Mouse (Mus musculus) liver, embryonic 14.5 days (tissue): ENCODE results near the gene Kank1. TPM values are rescaled to one million over a fixed set of nuclear protein-coding genes. Genes with fewer than 3 reads are reported as not detected.

Experiments
- ATAC-seq: fragments of 200-750 bp; cut with Nextera tagmentation; 2 replicates; pipeline ENCODE4 v1.8.0; 2017; ENCODE audit warnings: moderate number of reproducible peaks, mild to moderate bottlenecking, moderate library complexity; ENCODE audit not compliant: insufficient read depth
- DNase-seq, 3 experiments: peaks; one replicate each; pipeline ENCODE4 v3.0.0-alpha.2; 2012 to 2013; ENCODE audit warnings: low read depth in 3 of 3, low spot score in 3 of 3
- H3K27ac ChIP-seq: fragments of 300-500 bp; sonication (generic); 2 replicates; pipeline ENCODE4 v1.5.1; 2014; ENCODE audit warnings: moderate library complexity, mild to moderate bottlenecking, control low read depth, inconsistent platforms
- H3K27me3 ChIP-seq: fragments of 300-500 bp; sonication (generic); 2 replicates; pipeline ENCODE4 v1.6.1; 2014; ENCODE audit warnings: mild to moderate bottlenecking, low read length, moderate library complexity; ENCODE audit not compliant: control insufficient read depth, insufficient read depth
- H3K36me3 ChIP-seq: fragments of 300-500 bp; sonication (generic); replicated peaks from 2 replicates; pipeline ENCODE4 v1.6.1; 2014; ENCODE audit warnings: low read depth; ENCODE audit not compliant: control insufficient read depth, insufficient read depth
- H3K4me1 ChIP-seq, 2 experiments: fragments of 200-500 bp in 1 of 2; fragments of 300-500 bp in 1 of 2; sonication (generic) in 1 of 2; replicated peaks; 2 replicates each; pipeline ENCODE4 v1.6.1; 2012 to 2014; ENCODE audit warnings: antibody characterized with exemption in 1 of 2, inconsistent platforms in 1 of 2, low read length in 1 of 2; ENCODE audit not compliant: control insufficient read depth in 2 of 2, insufficient read depth in 2 of 2
- H3K4me2 ChIP-seq: fragments of 300-500 bp; sonication (generic); 2 replicates; pipeline ENCODE4 v1.6.1; 2014; ENCODE audit warnings: low read depth, mild to moderate bottlenecking, control low read depth, moderate library complexity
- H3K4me3 ChIP-seq, 2 experiments: fragments of 200-500 bp in 1 of 2; fragments of 300-500 bp in 1 of 2; sonication (generic) in 1 of 2; 2 replicates each; pipeline ENCODE4 v1.5.1; 2012 to 2014; ENCODE audit warnings: low read depth in 2 of 2, low read length in 2 of 2, mild to moderate bottlenecking in 2 of 2, control low read depth in 1 of 2, inconsistent platforms in 1 of 2, moderate library complexity in 1 of 2; ENCODE audit not compliant: insufficient read depth in 1 of 2
- H3K9ac ChIP-seq: fragments of 300-500 bp; sonication (generic); replicated peaks from 2 replicates; pipeline ENCODE4 v1.6.1; 2014; ENCODE audit warnings: mild to moderate bottlenecking, control low read depth, moderate library complexity
- H3K9me3 ChIP-seq: fragments of 300-500 bp; sonication (generic); 2 replicates; pipeline ENCODE4 v1.6.1; 2016; ENCODE audit warnings: low read length, mixed read lengths; ENCODE audit not compliant: control insufficient read depth
- CTCF ChIP-seq: IDR thresholded peaks from 2 replicates; pipeline ENCODE4 v1.5.1; 2016; ENCODE audit warnings: antibody characterized with exemption, low read depth, control low read depth
- EP300 ChIP-seq: IDR thresholded peaks from 2 replicates; pipeline ENCODE4 v1.6.1; 2016; ENCODE audit warnings: antibody characterized with exemption, low read depth
- WGBS: fragments of 180-500 bp; shearing (Covaris S2); extraction: QIAGEN DNeasy Blood & Tissue Kit; methylation state at CpG from one replicate; pipeline ENCODE4 v1.1.7; 2014; ENCODE audit not compliant: insufficient replicate concordance; 5-methylcytosine and 5-hydroxymethylcytosine counted together
- polyA plus RNA-seq, 2 experiments: library from polyadenylated mRNA; depleted of rRNA in 1 of 2; stranded (reverse) in 1 of 2; unstranded in 1 of 2; fragments of >200 nt; fragmentation: Nextera tagmentation in 1 of 2; extraction: Ambion mirVana in 1 of 2; gene quantifications; 2 replicates each; pipeline versions ENCODE4 v1.2.1 to v1.2.3; 2012 to 2014

Gene Kank1
- polyA plus RNA-seq, 2 experiments, result 3.2 to 3.5 TPM

GRCm38 (mm10) chr19:25415448-25415847 is 178.7 kb downstream of the Kank1 start:
- 50% methylated on average over 5 of the region's 5 CpGs for WGBS
- TF ChIP-seq EP300 (no peak), CTCF (no peak)
- no peak overlapping the region for H3K27ac ChIP-seq
- no peaks in the 10 kb centered on the region for H3K9me3 ChIP-seq
- no peak for DNase-seq
- no peaks in the 10 kb centered on the region for H3K27me3 ChIP-seq
- no peak for ATAC-seq
- no peak overlapping the region for H3K4me3 ChIP-seq
- no peaks in the 10 kb centered on the region; a peak in 1 of 4 replicates for H3K4me1 ChIP-seq
- no peak overlapping the region for H3K9ac ChIP-seq
- H3K4me2 ChIP-seq, result no peak overlapping the region
- H3K36me3 ChIP-seq, result no peaks in the 10 kb centered on the region

- Histone ChIP-seq H3K9me3 (no peaks in the 10 kb centered on the region), H3K27me3 (no peaks in the 10 kb centered on the region), H3K4me2 (no peak overlapping the region), H3K27ac (no peak overlapping the region), H3K4me1 (no peaks in the 10 kb centered on the region; a peak in 1 of 4 replicates), H3K36me3 (no peaks in the 10 kb centered on the region), H3K9ac (no peak overlapping the region), H3K4me3 (no peak overlapping the region)
- DNase-seq (no peak), ATAC-seq (no peak)
- TF ChIP-seq EP300, result no peak
- no peak for TF ChIP-seq CTCF
- WGBS, result 53% methylated on average over 3 of the region's 3 CpGs
Measured at GRCm38 (mm10) chr19:25417671-25418070, 180.9 kb downstream of the Kank1 start.

- TF ChIP-seq EP300 (no peak), CTCF (no peak)
- no peak for ATAC-seq
- no peak overlapping the region for H3K4me3 ChIP-seq
Measured at GRCm38 (mm10) chr19:25419983-25420382, 183.2 kb downstream of the Kank1 start.

GRCm38 (mm10) chr19:25422096-25422495 is 185.3 kb downstream of the Kank1 start:
- no peak overlapping the region for H3K4me3 ChIP-seq
- H3K9me3 ChIP-seq, result no peaks in the 10 kb centered on the region
- H3K27ac ChIP-seq, result no peak overlapping the region
- H3K4me1 ChIP-seq, result no peaks in the 10 kb centered on the region
- H3K9ac ChIP-seq, result no peak overlapping the region
- DNase-seq, result no peak
- no peak for ATAC-seq
- H3K36me3 ChIP-seq, result no peaks in the 10 kb centered on the region; the same call in 1 of the 2 replicates
- no peak for TF ChIP-seq EP300
- no peak for TF ChIP-seq CTCF
- 58% methylated on average over 7 of the region's 7 CpGs for WGBS
- H3K4me2 ChIP-seq, result no peak overlapping the region
- H3K27me3 ChIP-seq, result no peaks in the 10 kb centered on the region

More at GRCm38 (mm10) chr19:25419983-25420382, 183.2 kb downstream of the Kank1 start:
- Histone ChIP-seq H3K9me3 (no peaks in the 10 kb centered on the region), H3K27ac (no peak overlapping the region), H3K27me3 (no peaks in the 10 kb centered on the region), H3K36me3 (no peaks in the 10 kb centered on the region), H3K4me1 (no peaks in the 10 kb centered on the region; a peak in 1 of 4 replicates), H3K9ac (no peak overlapping the region), H3K4me2 (no peak overlapping the region)
- no peak for DNase-seq
- 36% methylated on average over 8 of the region's 8 CpGs for WGBS

- no peaks in the 10 kb centered on the region; the same call in 1 of the 2 replicates for H3K36me3 ChIP-seq
- no peak for ATAC-seq
- WGBS, result 73% methylated on average over 5 of the region's 5 CpGs
Measured at GRCm38 (mm10) chr19:25423371-25423770, 186.6 kb downstream of the Kank1 start.

More at GRCm38 (mm10) chr19:25423371-25423770, 186.6 kb downstream of the Kank1 start:
- Histone ChIP-seq H3K4me2 (no peak overlapping the region), H3K9me3 (no peaks in the 10 kb centered on the region), H3K9ac (no peak overlapping the region), H3K4me1 (no peaks in the 10 kb centered on the region), H3K27me3 (no peaks in the 10 kb centered on the region), H3K4me3 (no peak overlapping the region), H3K27ac (no peak overlapping the region)
- no peak for TF ChIP-seq CTCF
- DNase-seq, result no peak
